Mouse (Mus musculus): ENCODE results near the gene Dcaf4. TPM values are rescaled to one million over a fixed set of nuclear protein-coding genes. Genes with fewer than 3 reads are reported as not detected.

Dcaf4 gene
- total and polyA plus RNA-seq, 2 experiments from 2014 or later = 40.8 to 48.7 TPM

- Histone ChIP-seq H3K4me2 (ENCODE audit: low read depth, low read length, poor library complexity, severe bottlenecking) (no peak overlapping the region), H3K27ac (ENCODE audit: low read depth, low read length) (no peak overlapping the region), H3K9ac (replicated peaks; ENCODE audit: low read length, poor library complexity, severe bottlenecking) (no peak overlapping the region), H3K4me1 (ENCODE audit: insufficient read depth, low read length) (no peaks in the 10 kb centered on the region; the same call in 1 of the 2 replicates), H3K27me3 (ENCODE audit: insufficient read depth, low read length) (no peaks in the 10 kb centered on the region), H3K36me3 (ENCODE audit: insufficient read depth, low read length) (no peaks in the 10 kb centered on the region; the same call in none of the 2 replicates), H3K4me3 (ENCODE audit: low read depth, low read length) (no peak overlapping the region), H3K9me3 (ENCODE audit: low read length) (no peaks in the 10 kb centered on the region)
- no peak for ATAC-seq (ENCODE audit: low FRiP score)
- TF ChIP-seq CTCF (IDR thresholded peaks at IDR 0.05) = no peak
- 70% methylated on average over 4 of the region's 4 CpGs for WGBS
- DNase-seq (ENCODE audit: low spot score) = no peak
These were observed 62.5 kb downstream of the Dcaf4 start for GRCm38 (mm10) chr12:83582747-83583146.

- no peak overlapping the region for H3K4me2 ChIP-seq (ENCODE audit: low read depth, low read length, poor library complexity, severe bottlenecking)
- no peak for ATAC-seq (ENCODE audit: low FRiP score)
- no peaks in the 10 kb centered on the region for H3K9me3 ChIP-seq (ENCODE audit: low read length)
- no peaks in the 10 kb centered on the region for H3K4me1 ChIP-seq (ENCODE audit: insufficient read depth, low read length)
- TF ChIP-seq CTCF (IDR thresholded peaks at IDR 0.05) = no peak
- H3K27me3 ChIP-seq (ENCODE audit: insufficient read depth, low read length) = no peaks in the 10 kb centered on the region
- WGBS = 92% methylated on average over 5 of the region's 5 CpGs
- no peak overlapping the region for H3K4me3 ChIP-seq (ENCODE audit: low read depth, low read length)
- no peak overlapping the region for H3K9ac ChIP-seq (replicated peaks; ENCODE audit: low read length, poor library complexity, severe bottlenecking)
- H3K36me3 ChIP-seq (ENCODE audit: insufficient read depth, low read length) = peaks cover 10% of the 10 kb centered on the region
- no peak for DNase-seq (ENCODE audit: low spot score)
- no peak overlapping the region for H3K27ac ChIP-seq (ENCODE audit: low read depth, low read length)
These were observed 66.4 kb downstream of the Dcaf4 start for GRCm38 (mm10) chr12:83586628-83587027.

Other genes with a start within 250 kb of the Dcaf4 start
- 31.7 and 35.9 TPM in 2 replicates for gene Dpf3, start 32.8 kb upstream of the Dcaf4 start, total RNA-seq (2014; rRNA removed)
- gene Dpf3, start 32.8 kb upstream of the Dcaf4 start, polyA plus RNA-seq (2015; fragmentation: Nextera tagmentation; extraction: Ambion mirVana) = 10.3 and 14.3 TPM in 2 replicates
- 32.2 and 35.7 TPM in 2 replicates for gene Zfyve1, start 76.8 kb downstream of the Dcaf4 start, total RNA-seq (2014; rRNA removed)
- 12.9 and 15.6 TPM in 2 replicates for gene Zfyve1, start 76.8 kb downstream of the Dcaf4 start, polyA plus RNA-seq (2015; fragmentation: Nextera tagmentation; extraction: Ambion mirVana)
- 68.2 and 166 TPM in 2 replicates for gene Rbm25, start 110.8 kb downstream of the Dcaf4 start, total RNA-seq (2014; rRNA removed)
- gene Rbm25, start 110.8 kb downstream of the Dcaf4 start, polyA plus RNA-seq (2015; fragmentation: Nextera tagmentation; extraction: Ambion mirVana) = 206 and 231 TPM in 2 replicates
- 64.6 and 68.5 TPM in 2 replicates for gene Psen1, start 167.7 kb downstream of the Dcaf4 start, total RNA-seq (2014; rRNA removed)
- 57.1 and 58.2 TPM in 2 replicates for gene Psen1, start 167.7 kb downstream of the Dcaf4 start, polyA plus RNA-seq (2015; fragmentation: Nextera tagmentation; extraction: Ambion mirVana)
- gene Papln, start 243.2 kb downstream of the Dcaf4 start, total RNA-seq (2014; rRNA removed) = 2.4 and 2.7 TPM in 2 replicates
- gene Papln, start 243.2 kb downstream of the Dcaf4 start, polyA plus RNA-seq (2015; fragmentation: Nextera tagmentation; extraction: Ambion mirVana) = 0.33 and 0.37 TPM in 2 replicates